22 mouse cellular contexts compared by ENCODE assay signal in the genomic region with DNA sequence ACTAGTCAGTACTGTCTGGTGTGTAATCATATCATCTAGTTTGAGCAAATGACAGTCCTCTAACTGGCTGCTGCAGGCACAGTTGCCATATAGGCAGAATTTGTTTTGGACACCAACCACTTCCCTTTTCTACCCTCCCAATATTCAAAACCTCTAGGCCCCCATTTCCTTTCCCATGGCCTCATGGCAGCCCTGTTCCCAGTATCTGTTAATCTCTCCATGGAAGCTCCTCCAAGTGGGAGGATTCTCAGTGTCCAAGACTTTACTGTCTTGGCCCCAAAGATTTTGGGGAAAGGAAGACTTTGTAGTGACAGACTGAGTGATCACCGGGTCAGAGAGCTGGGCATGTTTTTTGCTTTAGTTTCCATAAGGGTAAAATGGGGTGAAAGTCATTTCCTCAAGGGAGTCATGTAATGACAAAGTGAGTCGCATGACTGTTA. TPM values are rescaled to one million over a fixed set of nuclear protein-coding genes. Genes with fewer than 3 reads are reported as not detected.
DNase-seq lines count a peak whose midpoint lies in the region; ATAC-seq and TF ChIP-seq lines count a peak whose summit lies in the region.
"Had no signal": no experiment of that assay in that cellular context is flagged by ENCODE, and none has a peak within 500 bp of the region (broad histone marks: within the 10 kb centered on the region; RNA-seq: fewer than 3 reads in every experiment).

No protein-coding gene starts in this region.

- H3K4me3 ChIP-seq in liver, postnatal 0 days (ENCODE audit: low read depth, low read length), result no peak overlapping the region
- H3K4me3 ChIP-seq in brown adipose tissue, adult 24 weeks (ENCODE audit: insufficient read depth, low read depth, low read length), result no peak overlapping the region
- H3K4me3 ChIP-seq in forebrain, embryonic 11.5 days (ENCODE audit: low read depth, low read length), result no peak overlapping the region
- H3K4me3 ChIP-seq in heart, embryonic 10.5 days, result no peak overlapping the region
- H3K4me3 ChIP-seq: embryonic facial prominence, embryonic 13.5 days; forebrain, embryonic 15.5 days; limb, embryonic 13.5 days; midbrain, embryonic 10.5 days had no signal

- TF ChIP-seq CTCF in liver, postnatal 0 days (IDR thresholded peaks at IDR 0.05; ENCODE audit: low read depth), result no peak

- no peaks in the 10 kb centered on the region for H3K9me3 ChIP-seq in liver, postnatal 0 days (ENCODE audit: low read length)
- no peaks in the 10 kb centered on the region for H3K9me3 ChIP-seq in forebrain, embryonic 11.5 days (ENCODE audit: control insufficient read depth, low read length)
- no peaks in the 10 kb centered on the region for H3K9me3 ChIP-seq in heart, embryonic 10.5 days
- H3K9me3 ChIP-seq: embryonic facial prominence, embryonic 13.5 days; forebrain, embryonic 15.5 days; limb, embryonic 13.5 days; midbrain, embryonic 10.5 days had no signal

- H3K9ac ChIP-seq in liver, postnatal 0 days (replicated peaks), result no peak overlapping the region
- no peak overlapping the region for H3K9ac ChIP-seq in forebrain, embryonic 11.5 days (ENCODE audit: low read length)
- H3K9ac ChIP-seq: embryonic facial prominence, embryonic 13.5 days; forebrain, embryonic 15.5 days; hindbrain, embryonic 14.5 days; limb, embryonic 13.5 days had no signal

- H3K4me1 ChIP-seq in liver, postnatal 0 days (ENCODE audit: insufficient read depth), result peaks cover 31% of the 10 kb centered on the region
- H3K4me1 ChIP-seq in brown adipose tissue, adult 24 weeks (ENCODE audit: control insufficient read depth, insufficient read depth, insufficient read length, low read length), result no peaks in the 10 kb centered on the region
- no peaks in the 10 kb centered on the region for H3K4me1 ChIP-seq in forebrain, embryonic 11.5 days (replicated peaks; ENCODE audit: control insufficient read depth, insufficient read depth, low read length)
- peaks cover under 1% of the 10 kb centered on the region; the same call in 1 of the 2 replicates for H3K4me1 ChIP-seq in heart, embryonic 10.5 days
- H3K4me1 ChIP-seq: embryonic facial prominence, embryonic 13.5 days; forebrain, embryonic 15.5 days; limb, embryonic 13.5 days; midbrain, embryonic 10.5 days had no signal

- 0 out of 2 replicates have a peak, but pooled peaks have one; percentile 21 for ATAC-seq in liver, postnatal 0 days
- peak; percentile 53 for ATAC-seq in megakaryocyte, adult 5-6 weeks (ENCODE audit: poor library complexity, severe bottlenecking)
- ATAC-seq in forebrain, embryonic 11.5 days (replicated peaks; ENCODE audit: low FRiP score), result no peak
- ATAC-seq: forebrain, embryonic 15.5 days; intestine, embryonic 16.5 days; Patski had no signal

- no peak for TF ChIP-seq EP300 in liver, postnatal 0 days (IDR thresholded peaks at IDR 0.05; ENCODE audit: low read depth)

- intact Hi-C loops in heart, postnatal 25 days (cut with DNase I), result no loop called here

- WGBS in liver, postnatal 0 days (ENCODE audit: insufficient replicate concordance), result 43% methylated on average over 2 of the region's 2 CpGs
- 89% methylated on average over 2 of the region's 2 CpGs for WGBS in forebrain, embryonic 11.5 days
- 80% methylated on average over 2 of the region's 2 CpGs for WGBS in heart, embryonic 10.5 days

- no peaks in the 10 kb centered on the region for H3K36me3 ChIP-seq in liver, postnatal 0 days (replicated peaks; ENCODE audit: insufficient read depth, low read length)
- H3K36me3 ChIP-seq in forebrain, embryonic 11.5 days (ENCODE audit: control insufficient read depth, insufficient read depth, low read length), result no peaks in the 10 kb centered on the region
- no peaks in the 10 kb centered on the region for H3K36me3 ChIP-seq in heart, embryonic 10.5 days
- H3K36me3 ChIP-seq: embryonic facial prominence, embryonic 13.5 days; forebrain, embryonic 15.5 days; limb, embryonic 13.5 days; midbrain, embryonic 10.5 days had no signal

- peak overlapping the region; percentile 55; the same call in 1 of the 2 replicates for H3K27ac ChIP-seq in liver, postnatal 0 days (ENCODE audit: low read depth)
- peak overlapping the region; percentile 59 for H3K27ac ChIP-seq in brown adipose tissue, adult 24 weeks (replicated peaks; ENCODE audit: low read depth, low read length)
- H3K27ac ChIP-seq in forebrain, embryonic 11.5 days (ENCODE audit: low read depth, low read length), result no peak overlapping the region
- H3K27ac ChIP-seq in heart, embryonic 10.5 days, result no peak overlapping the region
- H3K27ac ChIP-seq: embryonic facial prominence, embryonic 13.5 days; forebrain, embryonic 15.5 days; hindbrain, embryonic 14.5 days; limb, embryonic 13.5 days; midbrain, embryonic 10.5 days had no signal

- H3K4me2 ChIP-seq in liver, postnatal 0 days (ENCODE audit: low read depth, low read length), result no peak overlapping the region
- no peak overlapping the region for H3K4me2 ChIP-seq in forebrain, embryonic 11.5 days (ENCODE audit: low read depth, low read length, severe bottlenecking)
- H3K4me2 ChIP-seq: embryonic facial prominence, embryonic 13.5 days; forebrain, embryonic 15.5 days; hindbrain, embryonic 14.5 days; limb, embryonic 13.5 days had no signal

- no peak for DNase-seq in liver, postnatal 0 days
- no peak for DNase-seq in liver
- DNase-seq in B cell, adult 2 months, result peak; percentile 69 to 73
- no peak for DNase-seq in forebrain, embryonic 11.5 days (ENCODE audit: low spot score)
- DNase-seq in heart, postnatal 25 days (ENCODE audit: low spot score), result no peak
- no peak for DNase-seq in heart, embryonic 10.5 days (ENCODE audit: low spot score)
- DNase-seq: adrenal gland, postnatal 14 days; cerebellum, adult 9-11 months; gastrocnemius, postnatal 14 days; layer of hippocampus, postnatal 36 days; lung, postnatal 14 days; thymus, postnatal 14 days had no signal

- H3K27me3 ChIP-seq in liver, postnatal 0 days (ENCODE audit: insufficient read depth, low read length), result no peaks in the 10 kb centered on the region
- no peaks in the 10 kb centered on the region for H3K27me3 ChIP-seq in forebrain, embryonic 11.5 days (ENCODE audit: control insufficient read depth, insufficient read depth, low read length)
- no peaks in the 10 kb centered on the region for H3K27me3 ChIP-seq in heart, embryonic 10.5 days (ENCODE audit: insufficient read depth, poor library complexity, severe bottlenecking)
- H3K27me3 ChIP-seq: embryonic facial prominence, embryonic 13.5 days; forebrain, embryonic 15.5 days had no signal

RNA-seq across cellular contexts. Expression of gene Zc3h12d, which starts 14.9 kb away (rescaled TPM):
- 0.70 and 0.82 TPM in 2 replicates for polyA plus RNA-seq in liver, postnatal 0 days (2015; fragmentation: Nextera tagmentation; extraction: Ambion mirVana)
- 0.29 and 0.32 TPM in 2 replicates for polyA plus RNA-seq in brown adipose tissue, adult 24 weeks (2012; ENCODE audit: insufficient read depth, insufficient read length, missing spikeins)
- 5.3 and 7.3 TPM in 2 replicates for total RNA-seq in megakaryocyte, adult 5-6 weeks (2015)
- total RNA-seq in megakaryocyte, adult 5-6 weeks (2017), result 9.3 and 11.3 TPM in 2 replicates
- 0.04 TPM in 1 of 2 replicates, not detected in the other for polyA plus RNA-seq in forebrain, embryonic 11.5 days (2014; fragmentation: Nextera tagmentation; extraction: Ambion mirVana)
- under 1 TPM; 0.18 to 0.25 TPM for total RNA-seq in heart, postnatal 25 days (2021)
- polyA plus RNA-seq in heart, embryonic 10.5 days (2016; fragmentation: Nextera tagmentation; extraction: Ambion mirVana), result 0.11 and 0.12 TPM in 2 replicates
- total RNA-seq: gastrocnemius, postnatal 14 days had no signal
- polyA plus RNA-seq: C2C12, Patski had no signal

RNA-seq across cellular contexts. Expression of gene Ppil4, which starts 54.5 kb away (rescaled TPM):
- 14.1 and 14.2 TPM in 2 replicates for polyA plus RNA-seq in liver, postnatal 0 days (2015; fragmentation: Nextera tagmentation; extraction: Ambion mirVana)
- 12.3 and 15.6 TPM in 2 replicates for polyA plus RNA-seq in brown adipose tissue, adult 24 weeks (2012; ENCODE audit: insufficient read depth, insufficient read length, missing spikeins)
- total RNA-seq in megakaryocyte, adult 5-6 weeks (2015), result 36.4 and 39.4 TPM in 2 replicates
- total RNA-seq in megakaryocyte, adult 5-6 weeks (2017), result 73.5 and 79.8 TPM in 2 replicates
- polyA plus RNA-seq in forebrain, embryonic 11.5 days (2014; fragmentation: Nextera tagmentation; extraction: Ambion mirVana), result 47.2 and 49.6 TPM in 2 replicates
- 10 to 100 TPM; 14.7 to 15.2 TPM for total RNA-seq in heart, postnatal 25 days (2021)
- polyA plus RNA-seq in heart, embryonic 10.5 days (2016; fragmentation: Nextera tagmentation; extraction: Ambion mirVana), result 31.2 and 38.8 TPM in 2 replicates

RNA-seq across cellular contexts. Expression of gene Ginm1, which starts 54.6 kb away (rescaled TPM):
- 78.9 and 80.8 TPM in 2 replicates for polyA plus RNA-seq in liver, postnatal 0 days (2015; fragmentation: Nextera tagmentation; extraction: Ambion mirVana)
- 477 and 502 TPM in 2 replicates for polyA plus RNA-seq in brown adipose tissue, adult 24 weeks (2012; ENCODE audit: insufficient read depth, insufficient read length, missing spikeins)
- total RNA-seq in megakaryocyte, adult 5-6 weeks (2015), result 47.8 and 54.0 TPM in 2 replicates
- total RNA-seq in megakaryocyte, adult 5-6 weeks (2017), result 58.8 and 74.6 TPM in 2 replicates
- polyA plus RNA-seq in forebrain, embryonic 11.5 days (2014; fragmentation: Nextera tagmentation; extraction: Ambion mirVana), result 51.5 and 55.2 TPM in 2 replicates
- total RNA-seq in heart, postnatal 25 days (2021), result 100 to 1,000 TPM; 111 to 113 TPM
- polyA plus RNA-seq in heart, embryonic 10.5 days (2016; fragmentation: Nextera tagmentation; extraction: Ambion mirVana), result 72.4 and 74.5 TPM in 2 replicates

Comparison
In these comparisons a context has a peak if more than half of its experiments do, and no peak if none do; other contexts are left out.
1. DNase-seq: peak in B cell, adult 2 months (2 of 2); none in liver, postnatal 0 days (single experiment), liver (single experiment), forebrain, embryonic 11.5 days (single experiment), heart, postnatal 25 days (single experiment) and heart, embryonic 10.5 days (single experiment).
2. H3K27ac ChIP-seq: peak in liver, postnatal 0 days (single experiment) and brown adipose tissue, adult 24 weeks (single experiment); none in forebrain, embryonic 11.5 days (single experiment) and heart, embryonic 10.5 days (single experiment).